Mouse (Mus musculus): ENCODE measurements at regions not wholly inside any gene's neighbourhood (a gene's known extent, or its start where the extent isn't known, plus 50 kb on each side); places are given as distances from the start of the nearest gene placed in this dataset.
A peak's percentile ranks its signal among the peaks of the same experiment; 100 is the strongest.

- H3K27me3 ChIP-seq = no peaks in the 10 kb centered on the region
- H3K4me1 ChIP-seq = no peaks in the 10 kb centered on the region
- H3K4me2 ChIP-seq (replicated peaks) = no peak overlapping the region
- no peaks in the 10 kb centered on the region for H3K9me3 ChIP-seq
- H3K36me3 ChIP-seq = no peaks in the 10 kb centered on the region
- H3K4me3 ChIP-seq = no peak overlapping the region
- ATAC-seq (replicated peaks) = no peak
- WGBS = 72% methylated on average over 1 of the region's 1 CpGs
- H3K9ac ChIP-seq (replicated peaks) = no peak overlapping the region
- no peak overlapping the region for H3K27ac ChIP-seq (replicated peaks)
Measured at GRCm38 (mm10) chr4:96895223-96895622, 110.2 kb upstream of the Gm12695 start.

- ATAC-seq (replicated peaks) = no peak
- H3K4me3 ChIP-seq = no peak overlapping the region
- no peak overlapping the region for H3K27ac ChIP-seq (replicated peaks)
- no peaks in the 10 kb centered on the region for H3K36me3 ChIP-seq
- WGBS = 85% methylated on average over 2 of the region's 2 CpGs
- no peaks in the 10 kb centered on the region for H3K27me3 ChIP-seq
- no peaks in the 10 kb centered on the region for H3K9me3 ChIP-seq
- H3K4me2 ChIP-seq (replicated peaks) = no peak overlapping the region
- no peak overlapping the region for H3K9ac ChIP-seq (replicated peaks)
- no peaks in the 10 kb centered on the region for H3K4me1 ChIP-seq
Measured at GRCm38 (mm10) chr4:96881077-96881476, 96.1 kb upstream of the Gm12695 start.

GRCm38 (mm10) chr4:96878016-96878415, 93.0 kb upstream of the Gm12695 start:
- Histone ChIP-seq H3K4me1 (no peaks in the 10 kb centered on the region), H3K27me3 (no peaks in the 10 kb centered on the region), H3K36me3 (no peaks in the 10 kb centered on the region), H3K9ac (replicated peaks) (no peak overlapping the region), H3K4me2 (replicated peaks) (no peak overlapping the region), H3K27ac (replicated peaks) (no peak overlapping the region), H3K4me3 (no peak overlapping the region), H3K9me3 (no peaks in the 10 kb centered on the region)
- no peak for ATAC-seq (replicated peaks)
- WGBS = 86% methylated on average over 1 of the region's 1 CpGs

GRCm38 (mm10) chr4:96874644-96875043, 89.7 kb upstream of the Gm12695 start:
- Histone ChIP-seq H3K4me1 (no peaks in the 10 kb centered on the region), H3K9ac (replicated peaks) (no peak overlapping the region)
- ATAC-seq (replicated peaks) = no peak

GRCm38 (mm10) chr4:96845170-96845569, 60.2 kb upstream of the Gm12695 start:
- Histone ChIP-seq H3K4me2 (replicated peaks) (no peak overlapping the region), H3K4me1 (peaks cover 7% of the 10 kb centered on the region; the same call in 1 of the 2 replicates), H3K4me3 (no peak overlapping the region), H3K9ac (replicated peaks) (no peak overlapping the region), H3K36me3 (no peaks in the 10 kb centered on the region), H3K27me3 (no peaks in the 10 kb centered on the region), H3K27ac (replicated peaks) (0 out of 2 replicates have a peak overlapping the region, but pooled peaks have one; percentile 1), H3K9me3 (no peaks in the 10 kb centered on the region)
- ATAC-seq (replicated peaks) = 0 out of 2 replicates have a peak, but pooled peaks have one; percentile 38
- 56% methylated on average over 3 of the region's 3 CpGs for WGBS

More at GRCm38 (mm10) chr4:96874644-96875043, 89.7 kb upstream of the Gm12695 start:
- no peaks in the 10 kb centered on the region for H3K36me3 ChIP-seq
- H3K4me2 ChIP-seq (replicated peaks) = no peak overlapping the region
- no peak overlapping the region for H3K27ac ChIP-seq (replicated peaks)
- H3K4me3 ChIP-seq = no peak overlapping the region
- H3K27me3 ChIP-seq = no peaks in the 10 kb centered on the region
- no peaks in the 10 kb centered on the region for H3K9me3 ChIP-seq

Measured in forebrain, embryonic 15.5 days (tissue).